Mouse (Mus musculus): ENCODE measurements around the gene Icam5.

Gene Icam5

DNA sequence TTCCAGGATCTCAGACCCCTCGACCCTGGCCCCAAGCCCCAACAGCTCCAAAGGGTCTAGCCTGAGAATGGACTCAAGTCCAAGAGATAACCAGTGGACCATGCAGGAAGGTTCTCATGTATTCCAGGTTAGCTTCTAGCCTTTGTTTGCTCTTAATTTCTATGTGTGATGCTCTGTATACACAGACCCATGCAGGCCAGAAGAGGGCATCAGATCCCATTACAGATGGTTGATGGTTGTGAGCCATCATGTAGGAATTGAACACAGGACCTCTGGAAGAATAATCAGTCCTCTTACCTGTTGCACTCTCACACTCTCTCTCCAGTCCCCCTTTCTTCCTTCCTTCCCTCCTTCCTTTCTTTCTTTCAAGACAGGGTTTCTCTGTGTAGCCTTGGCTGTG is 19.5 kb upstream of the Icam5 start:
- DNase-seq (ENCODE audit: extremely low read depth, insufficient read length, low spot score): no peak

DNA sequence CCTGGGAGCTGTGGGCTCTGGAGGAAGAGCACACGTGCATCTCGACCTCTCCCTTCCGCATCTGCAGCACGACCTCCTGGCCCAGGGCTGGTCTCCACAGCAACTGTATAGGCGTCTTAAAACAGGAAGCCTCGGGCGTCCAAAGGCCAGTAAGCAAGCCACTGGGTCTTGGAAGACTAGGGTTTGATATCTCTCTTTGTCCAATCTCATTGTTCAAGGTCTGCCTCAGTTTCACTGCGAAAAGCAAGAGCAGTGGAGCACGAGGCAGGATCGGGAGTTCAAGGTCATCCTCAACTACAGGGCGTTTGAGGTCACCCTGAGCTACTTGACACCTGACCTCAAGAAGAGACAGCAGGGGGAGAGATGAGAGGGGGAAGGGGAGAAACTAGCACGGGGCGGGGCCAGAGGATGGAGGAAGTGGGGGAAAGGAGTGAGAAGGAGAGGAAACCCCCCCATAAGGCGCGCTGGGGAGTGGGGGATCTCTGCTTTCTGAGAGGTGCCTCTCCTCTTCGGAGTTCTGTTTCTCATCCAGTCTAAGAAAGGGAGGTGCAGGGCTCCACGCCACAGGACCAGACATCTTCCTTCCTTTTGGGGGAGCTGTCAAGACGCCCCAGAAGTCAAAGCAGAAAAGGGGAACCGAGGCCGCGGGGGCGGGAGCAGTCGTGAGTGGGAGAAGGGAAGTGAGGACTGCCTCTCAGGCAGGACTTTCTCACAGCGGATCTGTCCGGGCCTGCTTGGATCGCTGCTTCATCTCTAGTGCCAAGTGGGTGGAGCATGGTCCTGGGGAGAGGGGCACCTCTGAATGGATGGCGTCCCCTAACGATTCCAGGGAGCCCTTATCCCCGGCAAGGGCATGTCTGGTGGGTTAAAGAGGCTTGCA is 16.9 kb upstream of the Icam5 start:
- no peak for DNase-seq (ENCODE audit: extremely low read depth, insufficient read length, low spot score)

DNA sequence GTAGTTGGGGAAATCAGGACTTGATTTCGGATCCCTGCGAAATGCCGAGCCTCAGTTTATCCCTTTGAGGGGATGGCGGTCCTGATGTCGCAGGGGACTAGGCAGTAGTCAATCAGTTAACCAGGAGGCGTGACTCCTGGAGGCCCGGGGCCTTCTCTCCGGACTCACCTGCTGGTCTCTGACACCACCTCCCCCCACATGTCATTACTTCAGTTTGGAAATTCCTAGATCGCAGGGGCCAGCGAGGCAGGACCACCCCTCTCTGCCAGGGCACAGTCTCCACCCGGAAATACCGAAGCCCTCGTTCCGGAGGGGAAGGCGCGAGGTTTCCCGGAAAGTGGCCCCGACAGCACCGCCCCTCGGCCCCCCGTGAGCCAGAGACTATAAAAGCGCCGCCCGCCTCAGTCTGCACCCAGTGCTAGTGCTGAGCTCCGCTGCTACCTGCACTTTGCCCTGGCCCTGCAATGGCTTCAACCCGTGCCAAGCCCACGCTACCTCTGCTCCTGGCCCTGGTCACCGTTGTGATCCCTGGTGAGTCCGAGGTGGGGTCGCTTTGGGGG is 16.2 kb upstream of the Icam5 start, which contains the start of gene Icam1:
TSS of gene Icam1 (plus strand) at position 415 of the 560 bp plus-strand sequence.
- no peak for DNase-seq (ENCODE audit: extremely low read depth, insufficient read length, low spot score)

GRCm38 (mm10) chr9:21016331-21017176 is 15.3 kb upstream of the Icam5 start:
- no peak for DNase-seq (ENCODE audit: extremely low read depth, insufficient read length, low spot score)

DNA sequence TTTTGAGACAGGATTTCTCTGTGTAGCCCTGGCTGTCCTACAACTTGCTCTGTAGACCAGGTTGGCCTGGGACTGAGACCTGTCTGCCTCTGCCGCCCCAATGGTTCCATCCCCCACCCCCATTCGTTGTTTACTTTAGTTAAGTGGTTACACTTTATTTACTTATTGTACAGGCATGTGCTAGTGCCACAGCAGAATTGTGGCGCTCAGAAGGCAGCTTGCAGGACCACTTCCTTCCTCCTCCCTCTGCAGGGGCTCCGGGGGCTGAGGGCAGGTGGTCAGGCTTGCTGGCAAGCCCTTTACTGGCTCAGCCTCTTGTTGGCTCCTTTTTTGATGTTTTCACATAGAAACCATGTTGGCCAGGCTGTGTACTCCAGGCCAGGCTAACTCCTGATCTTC is 14.7 kb upstream of the Icam5 start:
- DNase-seq (ENCODE audit: extremely low read depth, insufficient read length, low spot score): no peak

- DNase-seq (ENCODE audit: extremely low read depth, insufficient read length, low spot score): no peak
Measured at GRCm38 (mm10) chr9:21018600-21018999, 13.3 kb upstream of the Icam5 start.

- DNase-seq (ENCODE audit: extremely low read depth, insufficient read length, low spot score): no peak
Measured at GRCm38 (mm10) chr9:21021363-21021762, 10.5 kb upstream of the Icam5 start.

DNA sequence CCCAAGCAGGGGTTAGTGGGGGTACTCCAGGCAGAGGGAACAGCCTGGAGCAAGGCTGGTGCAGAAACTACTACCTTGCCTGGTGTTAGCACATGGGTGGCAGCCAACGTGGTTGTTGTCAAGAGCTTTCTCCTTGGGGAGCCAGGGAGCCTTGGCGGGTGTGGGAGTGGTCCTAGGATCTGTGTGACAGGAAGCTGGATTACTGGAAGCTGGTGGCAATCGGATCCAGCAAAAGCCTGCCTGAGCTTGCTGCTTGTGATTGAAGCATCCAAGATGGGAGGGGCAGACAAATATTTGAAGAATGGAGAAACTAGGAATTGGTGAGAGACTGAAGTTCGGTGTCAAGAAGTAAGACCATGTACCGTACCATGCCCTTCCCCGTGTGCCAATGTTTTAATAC is 9.6 kb upstream of the Icam5 start:
- DNase-seq (ENCODE audit: extremely low read depth, insufficient read length, low spot score): no peak

GRCm38 (mm10) chr9:21022726-21023125 is 9.1 kb upstream of the Icam5 start:
- DNase-seq (ENCODE audit: extremely low read depth, insufficient read length, low spot score): no peak

DNA sequence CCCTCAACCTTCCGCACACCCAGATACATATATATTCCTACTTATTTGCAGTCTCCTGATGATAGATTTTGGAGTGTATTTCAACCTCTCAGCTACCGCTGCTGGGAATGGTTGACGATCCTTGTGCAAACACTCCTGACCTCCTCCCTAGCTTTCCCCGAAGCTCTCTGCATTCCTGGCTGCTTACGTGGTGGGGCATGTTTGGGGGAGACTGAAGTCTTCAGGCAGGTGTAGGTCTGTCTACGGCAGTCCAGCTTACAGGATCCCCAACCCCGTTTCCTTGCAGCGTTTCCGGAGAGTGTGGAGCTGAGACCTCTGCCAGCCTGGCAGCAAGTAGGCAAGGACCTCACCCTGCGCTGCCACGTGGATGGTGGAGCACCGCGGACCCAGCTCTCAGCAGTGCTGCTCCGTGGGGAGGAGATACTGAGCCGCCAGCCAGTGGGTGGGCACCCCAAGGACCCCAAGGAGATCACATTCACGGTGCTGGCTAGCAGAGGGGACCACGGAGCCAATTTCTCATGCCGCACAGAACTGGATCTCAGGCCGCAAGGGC is 6.5 kb upstream of the Icam5 start:
- DNase-seq (ENCODE audit: extremely low read depth, insufficient read length, low spot score): no peak

GRCm38 (mm10) chr9:21026849-21027248 is 5.0 kb upstream of the Icam5 start:
- DNase-seq (ENCODE audit: extremely low read depth, insufficient read length, low spot score): no peak

GRCm38 (mm10) chr9:21027774-21028290 is 4.0 kb upstream of the Icam5 start:
- no peak for DNase-seq (ENCODE audit: extremely low read depth, insufficient read length, low spot score)

DNA sequence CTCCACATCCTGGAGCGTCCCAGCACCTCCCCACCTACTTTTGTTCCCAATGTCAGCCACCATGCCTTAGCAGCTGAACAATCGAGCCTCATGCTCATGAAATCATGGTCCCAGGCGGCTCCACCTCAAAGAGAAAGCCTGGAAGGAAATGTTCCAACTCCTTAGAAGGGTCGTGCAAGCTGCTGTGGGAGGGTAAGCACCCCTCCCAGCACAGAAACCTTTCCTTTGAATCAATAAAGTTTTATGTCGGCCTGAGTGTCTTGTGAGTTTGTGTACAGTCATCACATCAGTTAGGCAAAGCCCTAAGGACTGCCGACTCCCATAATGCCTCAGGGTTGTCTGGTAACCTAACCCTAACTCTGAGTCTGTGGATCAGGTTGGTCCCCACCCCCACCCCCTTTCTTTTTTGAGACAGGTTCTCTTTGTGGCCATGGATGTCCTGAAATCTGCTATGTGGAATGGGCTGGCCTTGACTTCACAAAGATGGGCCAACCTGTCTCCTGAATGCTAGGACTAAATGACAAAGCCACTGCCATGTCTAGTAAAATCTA is 3.2 kb upstream of the Icam5 start:
- no peak for DNase-seq (ENCODE audit: extremely low read depth, insufficient read length, low spot score)

DNA sequence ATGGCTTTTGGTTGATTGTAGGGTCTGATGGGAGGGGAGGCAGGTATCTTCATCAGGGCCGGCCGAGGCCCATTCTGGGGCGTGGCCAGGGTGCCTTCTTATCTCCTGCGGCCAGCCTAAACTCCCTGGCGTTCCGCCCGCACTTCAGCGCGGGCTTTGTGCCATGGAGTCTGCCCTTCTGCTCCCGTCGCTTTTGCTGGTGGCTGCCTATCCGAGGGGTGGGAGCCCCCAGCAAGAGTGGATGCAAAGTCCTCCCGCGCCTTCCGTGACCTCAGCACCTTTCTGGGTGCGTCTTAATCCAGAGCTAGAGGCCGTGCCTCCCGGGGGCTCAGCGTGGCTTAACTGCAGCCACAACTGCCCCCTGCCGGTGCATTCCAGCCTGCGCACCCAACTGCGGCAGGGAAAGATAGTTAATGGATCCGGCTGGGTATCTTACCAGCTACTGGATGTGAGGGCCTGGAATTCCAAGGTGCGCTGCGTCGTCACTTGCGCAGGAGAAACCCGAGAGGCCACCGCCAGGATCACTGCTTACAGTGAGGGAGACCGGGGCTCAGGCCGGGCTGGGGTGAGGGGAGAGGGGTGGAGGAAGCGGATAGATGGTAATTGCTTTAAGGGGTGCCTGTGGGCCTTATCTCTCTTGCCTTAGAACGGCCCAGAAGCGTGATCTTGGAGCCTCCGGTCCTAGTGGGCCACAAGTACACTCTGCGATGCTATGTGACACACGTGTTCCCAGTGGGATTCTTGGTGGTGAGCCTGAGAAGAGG is 2.4 kb upstream of the Icam5 start, which contains the start of gene Icam4:
TSS of gene Icam4 (plus strand) at position 83 of the 764 bp plus-strand sequence.
- peak; percentile 40 for DNase-seq (ENCODE audit: extremely low read depth, insufficient read length, low spot score)

DNA sequence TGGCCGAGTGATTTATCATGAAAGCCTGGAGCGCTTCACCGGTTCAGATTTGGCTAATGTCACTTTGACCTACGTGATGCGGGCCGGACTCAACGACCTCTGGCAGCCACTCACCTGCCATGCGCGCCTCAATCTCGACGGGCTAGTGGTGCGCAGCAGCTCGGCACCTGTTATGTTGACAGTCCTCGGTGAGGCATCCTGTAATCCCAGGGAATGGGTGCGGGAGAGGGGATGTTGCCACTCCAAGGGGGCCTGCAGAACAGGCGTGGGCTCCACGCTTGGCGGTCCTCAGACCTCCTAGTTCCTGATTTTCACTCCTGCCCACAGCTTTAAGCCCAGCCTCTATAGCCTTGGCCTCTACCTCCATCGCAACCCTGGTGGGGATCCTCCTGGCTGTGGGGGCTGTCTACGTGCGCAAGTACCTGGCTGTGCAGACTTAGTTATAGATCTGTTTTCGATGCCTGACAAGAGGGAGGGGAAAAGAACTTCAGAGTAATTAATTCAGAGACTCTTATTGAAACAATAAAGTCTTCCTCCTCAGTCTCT is 1.7 kb upstream of the Icam5 start:
- no peak for DNase-seq (ENCODE audit: extremely low read depth, insufficient read length, low spot score)

DNA sequence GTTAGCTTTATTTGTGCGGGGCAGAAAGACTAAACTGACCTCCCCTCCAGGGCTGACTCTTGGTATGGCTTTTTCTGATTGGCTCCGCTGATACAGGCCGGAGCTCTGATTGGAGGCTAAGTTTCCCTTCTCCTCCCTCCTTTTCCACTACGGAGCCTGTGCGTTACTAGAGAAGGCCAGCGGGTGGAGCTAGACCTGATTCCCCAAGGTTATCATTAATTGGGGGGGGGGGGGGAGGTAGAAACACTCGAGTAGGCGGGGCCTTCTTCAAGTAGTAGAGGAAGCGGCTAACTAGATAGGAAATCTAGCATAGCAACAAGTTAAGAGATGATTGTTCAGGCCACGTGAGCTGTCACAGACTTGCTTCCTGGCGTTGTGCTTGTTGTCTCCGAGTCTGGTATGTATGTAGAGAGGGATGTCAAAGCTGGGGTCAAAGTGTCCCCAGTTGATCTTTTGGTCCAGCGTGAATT is 1.1 kb upstream of the Icam5 start:
- DNase-seq (ENCODE audit: extremely low read depth, insufficient read length, low spot score): peak; percentile 75

- DNase-seq (ENCODE audit: extremely low read depth, insufficient read length, low spot score): peak; percentile 77
Measured at GRCm38 (mm10) chr9:21031251-21031895, 500 bp upstream of the Icam5 start.

GRCm38 (mm10) chr9:21032491-21032890 is 618 bp downstream of the Icam5 start:
- no peak for DNase-seq (ENCODE audit: extremely low read depth, insufficient read length, low spot score)

- DNase-seq (ENCODE audit: extremely low read depth, insufficient read length, low spot score): peak; percentile 70
Measured at GRCm38 (mm10) chr9:21033136-21033535, 1.3 kb downstream of the Icam5 start.

Data from 3134 (cell line).